In genomic region chr8:119742409-119742808, GRCm38 (mm10) we compare ENCODE assay signal across 20 mouse cellular contexts. TPM values are rescaled to one million over a fixed set of nuclear protein-coding genes. Genes with fewer than 3 reads are reported as not detected.
"Had no signal": no experiment of that assay in that cellular context is flagged by ENCODE, and none has a peak within 500 bp of the region (broad histone marks: within the 10 kb centered on the region; RNA-seq: fewer than 3 reads in every experiment).

No protein-coding gene starts in this region.

- H3K9ac ChIP-seq: liver, postnatal 0 days; lung, embryonic 15.5 days; midbrain, embryonic 13.5 days; midbrain, embryonic 15.5 days; neural tube, embryonic 12.5 days; stomach, embryonic 15.5 days had no signal

- H3K27me3 ChIP-seq: lung, embryonic 15.5 days; midbrain, embryonic 15.5 days; neural tube, embryonic 12.5 days; stomach, embryonic 15.5 days had no signal

- H3K4me2 ChIP-seq: lung, embryonic 15.5 days; midbrain, embryonic 11.5 days; midbrain, embryonic 13.5 days; midbrain, embryonic 15.5 days; neural tube, embryonic 12.5 days; stomach, embryonic 15.5 days had no signal

- H3K27ac ChIP-seq: macrophage; midbrain, embryonic 13.5 days; midbrain, embryonic 15.5 days; neural tube, embryonic 12.5 days had no signal

- H3K36me3 ChIP-seq: lung, embryonic 15.5 days; midbrain, embryonic 13.5 days; midbrain, embryonic 15.5 days; neural tube, embryonic 12.5 days; stomach, embryonic 15.5 days had no signal

- DNase-seq: liver, postnatal 0 days; lung, adult 2 months; lung, postnatal 14 days; lung, postnatal 36 days; right cerebral cortex, postnatal 14 days; thymus, adult 2 months; thymus, postnatal 25 days; thymus, postnatal 4 days had no signal

- H3K9me3 ChIP-seq: lung, embryonic 15.5 days; megakaryocyte, embryonic 14.5 days; midbrain, embryonic 13.5 days; midbrain, embryonic 15.5 days; neural tube, embryonic 12.5 days; stomach, embryonic 15.5 days had no signal

- H3K4me3 ChIP-seq: lung, embryonic 15.5 days; megakaryocyte, embryonic 14.5 days; midbrain, embryonic 13.5 days; midbrain, embryonic 15.5 days; neural tube, embryonic 12.5 days; stomach, embryonic 15.5 days had no signal

- H3K4me1 ChIP-seq: midbrain, embryonic 15.5 days; neural tube, embryonic 12.5 days had no signal

- ATAC-seq: liver, postnatal 0 days; lung, postnatal 0 days; midbrain, embryonic 13.5 days; midbrain, embryonic 15.5 days had no signal

RNA-seq across cellular contexts. Expression of gene Atp2c2, which starts 42.6 kb away (rescaled TPM):
- total RNA-seq: megakaryocyte progenitor cell, adult 5-6 weeks; monocyte, adult 5-6 weeks; neutrophil, adult 5-6 weeks had no signal
- polyA plus RNA-seq: macrophage; midbrain, embryonic 13.5 days had no signal
